Mouse (Mus musculus) spleen, postnatal 4 days (tissue): Measurements from ENCODE around the gene Cdh26.

Experiments
- DNase-seq, 2 experiments: peaks; one replicate each; pipeline ENCODE4 v3.0.0; 2022; ENCODE audit warnings: low spot score in 2 of 2

Gene Cdh26

DNA sequence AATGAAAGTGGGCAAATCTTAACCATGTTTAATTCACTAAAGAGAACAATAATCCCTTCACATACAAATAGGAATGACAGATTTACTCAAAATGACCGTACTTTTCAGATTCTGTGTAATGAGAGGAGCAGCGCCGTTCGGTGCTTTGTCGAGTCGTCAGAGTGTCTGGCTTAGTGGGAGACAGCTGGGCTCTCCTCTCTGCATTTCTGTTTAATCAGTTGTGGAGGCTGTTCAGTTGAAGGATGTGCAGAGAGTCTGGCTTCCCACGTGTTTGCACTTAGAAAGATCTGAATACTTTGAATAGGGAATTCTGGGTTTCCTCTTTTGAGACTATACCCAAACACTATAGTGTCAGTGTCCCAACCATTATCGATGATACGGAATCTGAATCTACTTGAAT lies 7.0 kb downstream of the Cdh26 start:
- DNase-seq = no peak

DNA sequence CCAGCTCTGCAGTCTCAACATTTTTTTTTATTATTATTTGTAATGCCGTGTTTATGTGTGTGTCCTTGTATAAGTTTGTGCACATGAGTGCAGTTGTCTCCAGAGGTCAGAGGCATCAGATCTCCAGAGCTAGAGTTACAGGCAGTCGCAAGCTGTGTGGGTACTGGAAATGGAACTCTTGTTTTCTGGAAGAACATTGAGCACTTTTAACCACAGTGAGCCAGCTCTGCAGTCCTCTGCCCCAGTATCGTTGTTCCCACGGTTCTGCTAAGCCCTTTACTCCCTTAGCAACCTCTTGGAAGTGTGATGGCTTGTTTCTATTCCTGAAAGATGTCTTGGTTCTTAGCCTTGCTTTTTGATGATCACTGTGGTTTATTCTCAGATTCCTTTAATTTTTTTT lies 19.1 kb downstream of the Cdh26 start:
- no peak for DNase-seq

DNA sequence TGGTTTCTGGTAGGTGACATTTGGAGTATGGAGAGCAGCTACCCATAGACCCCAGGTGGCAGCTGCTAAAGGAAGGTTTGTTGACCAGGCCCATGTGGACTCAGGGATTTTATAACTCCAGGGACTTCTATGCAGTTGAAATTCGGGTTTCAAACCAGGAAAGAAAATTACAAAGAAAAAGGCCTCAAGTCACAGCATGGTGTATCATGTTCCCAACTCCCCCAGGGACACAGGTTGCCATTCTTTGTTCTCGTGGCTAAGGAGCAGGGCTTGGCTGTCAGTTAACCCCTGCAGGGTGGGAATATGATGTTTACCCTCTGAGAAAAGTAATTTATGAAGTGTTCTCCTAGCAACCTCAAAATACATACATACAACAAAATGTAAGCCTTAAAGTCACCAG lies 19.9 kb downstream of the Cdh26 start:
- DNase-seq = no peak

GRCm38 (mm10) chr2:178450961-178451360 lies 20.6 kb downstream of the Cdh26 start:
- no peak for DNase-seq

DNA sequence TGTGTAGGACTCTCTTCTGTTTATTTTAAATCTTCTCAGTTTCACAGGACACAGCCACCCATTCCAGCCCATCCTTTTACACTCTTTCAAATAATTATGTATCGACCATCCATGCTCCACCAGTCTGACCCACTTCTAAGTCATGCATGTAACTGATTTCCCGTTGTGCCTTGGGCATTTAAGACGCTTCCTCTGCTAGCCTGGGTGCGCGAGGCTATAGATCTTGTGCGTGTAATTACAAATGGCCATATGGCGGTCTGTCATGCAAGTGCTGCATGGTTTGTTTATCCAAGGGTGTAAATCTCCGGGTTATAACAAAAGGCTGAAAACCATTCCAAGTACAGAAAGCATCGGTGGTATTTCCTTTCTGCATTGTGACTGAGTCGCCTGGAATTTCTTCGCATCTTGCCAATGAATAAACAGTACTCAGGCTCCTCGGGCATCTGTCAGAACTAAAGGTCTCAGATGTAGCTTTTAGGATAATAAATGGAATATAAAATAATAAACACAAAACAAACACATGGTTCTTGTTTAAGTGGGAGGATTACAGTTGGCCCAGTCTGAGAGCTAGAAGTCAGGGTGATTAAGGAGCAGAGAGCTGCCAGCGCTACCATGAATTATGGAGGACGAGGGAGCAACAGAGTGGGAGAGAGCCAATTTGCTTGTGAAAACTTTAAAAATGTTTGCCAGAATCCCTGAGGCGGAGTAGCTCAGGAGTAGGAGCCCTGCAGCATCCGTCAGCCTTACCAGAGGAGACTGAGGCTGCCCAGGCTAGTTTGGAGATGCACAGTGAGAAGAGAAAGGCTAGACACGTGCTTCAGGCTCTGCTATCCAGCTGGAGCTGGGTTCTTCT lies 24.6 kb downstream of the Cdh26 start:
- no peak for DNase-seq

DNA sequence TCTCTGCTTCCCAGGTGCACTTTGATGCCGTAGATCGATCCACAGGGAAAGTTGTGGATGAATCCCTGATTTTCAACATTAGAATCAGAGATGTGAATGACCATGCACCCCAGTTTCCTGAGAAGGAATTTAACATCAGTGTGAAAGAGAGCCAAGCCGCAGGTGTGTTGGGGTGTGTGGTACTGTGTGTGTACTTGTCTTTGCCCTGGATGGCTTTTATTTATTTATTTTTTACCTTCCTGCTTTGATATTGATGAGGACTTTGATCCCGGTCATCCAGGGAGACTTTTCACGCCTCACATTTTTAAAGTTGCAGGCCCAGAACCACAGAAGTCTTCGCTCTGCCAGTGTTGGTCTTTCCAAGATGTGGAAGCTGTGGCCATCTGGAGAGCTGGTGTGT lies 27.1 kb downstream of the Cdh26 start:
- DNase-seq = no peak

GRCm38 (mm10) chr2:178460353-178460752 lies 30.0 kb downstream of the Cdh26 start:
- no peak for DNase-seq

DNA sequence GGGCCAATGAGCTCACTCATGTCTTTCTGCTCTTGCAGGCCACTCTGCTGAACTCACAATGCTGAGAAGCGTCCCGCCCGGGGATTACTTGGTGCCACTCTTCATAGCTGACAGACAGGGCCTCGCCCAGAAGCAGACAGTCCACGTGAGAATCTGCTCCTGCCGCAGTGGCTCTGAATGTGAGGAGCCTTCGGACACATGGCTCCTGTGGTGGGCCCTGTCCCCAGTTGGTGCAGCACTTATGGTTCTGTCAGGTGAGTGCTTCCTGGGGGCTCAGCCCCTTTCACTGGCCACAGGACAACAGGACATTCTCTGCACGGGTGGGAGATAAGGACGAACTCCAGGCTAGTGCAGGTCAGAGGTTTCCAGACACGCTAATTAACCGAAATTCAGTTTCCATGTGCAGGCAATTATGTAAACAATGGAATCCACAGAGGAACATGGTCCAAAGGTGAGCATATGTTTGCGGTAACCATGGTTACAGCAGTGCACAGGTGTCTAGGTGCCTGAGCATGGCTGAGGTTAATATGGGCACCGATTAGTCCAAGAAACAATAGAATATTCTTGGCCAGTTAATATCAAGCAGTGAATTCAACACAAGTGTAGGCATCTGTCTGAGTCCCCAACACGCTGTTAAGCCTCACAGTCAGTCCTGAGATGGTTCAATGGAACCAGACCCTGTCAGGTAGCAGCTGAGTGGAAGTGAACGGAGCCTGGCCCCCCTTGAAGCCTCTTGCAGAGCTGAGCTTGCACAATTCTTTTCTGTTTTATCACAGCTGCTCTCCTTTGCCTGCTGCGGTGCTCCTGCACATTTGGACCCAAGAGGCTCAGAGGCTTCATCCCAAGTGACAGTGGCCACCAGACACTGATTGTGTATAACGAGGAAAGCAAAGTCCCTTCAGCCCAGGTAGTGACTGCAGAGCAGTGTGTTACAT lies 41.5 kb downstream of the Cdh26 start:
- DNase-seq = no peak

GRCm38 (mm10) chr2:178473916-178474315 lies 43.6 kb downstream of the Cdh26 start:
- no peak for DNase-seq

DNA sequence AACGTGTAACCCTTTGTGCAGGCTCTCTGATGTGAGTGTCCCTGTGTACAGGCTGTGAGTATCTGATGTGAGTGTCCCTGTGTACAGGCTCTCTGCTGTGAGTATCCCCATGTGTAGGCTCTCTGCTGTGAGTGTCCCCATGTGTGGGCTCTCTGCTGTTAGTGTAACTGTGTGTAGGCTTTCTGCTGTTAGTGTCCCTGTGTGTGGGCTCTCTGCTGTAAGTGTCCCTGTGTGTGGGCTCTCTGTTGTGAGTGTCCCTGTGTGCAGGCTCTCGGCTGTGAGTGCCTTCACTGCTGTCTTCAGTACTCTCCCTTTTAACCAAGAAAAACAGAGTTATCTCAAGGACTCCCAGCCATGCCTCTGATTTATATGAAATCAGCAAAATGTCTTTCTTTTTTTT lies 46.9 kb downstream of the Cdh26 start:
- no peak for DNase-seq

DNA sequence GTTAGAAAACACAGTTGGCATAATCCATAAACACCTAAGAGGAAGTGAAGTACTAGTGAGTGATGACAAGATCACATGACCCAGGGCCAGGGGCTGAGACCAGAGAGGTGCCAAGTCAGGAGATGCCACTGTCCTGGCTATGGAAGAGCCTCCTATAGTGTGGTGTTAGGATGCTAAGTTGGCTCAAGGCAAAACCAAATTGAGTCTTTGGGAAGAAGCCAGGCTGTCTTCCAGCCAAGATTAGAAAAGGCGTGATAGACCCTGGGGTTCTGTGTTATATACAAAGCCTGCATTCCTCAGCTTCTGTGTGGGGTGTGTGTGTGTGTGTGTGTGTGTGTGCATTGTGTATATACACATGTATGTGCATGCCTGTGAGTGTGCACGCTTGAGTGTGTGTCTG lies 48.7 kb downstream of the Cdh26 start:
- DNase-seq = no peak

DNA sequence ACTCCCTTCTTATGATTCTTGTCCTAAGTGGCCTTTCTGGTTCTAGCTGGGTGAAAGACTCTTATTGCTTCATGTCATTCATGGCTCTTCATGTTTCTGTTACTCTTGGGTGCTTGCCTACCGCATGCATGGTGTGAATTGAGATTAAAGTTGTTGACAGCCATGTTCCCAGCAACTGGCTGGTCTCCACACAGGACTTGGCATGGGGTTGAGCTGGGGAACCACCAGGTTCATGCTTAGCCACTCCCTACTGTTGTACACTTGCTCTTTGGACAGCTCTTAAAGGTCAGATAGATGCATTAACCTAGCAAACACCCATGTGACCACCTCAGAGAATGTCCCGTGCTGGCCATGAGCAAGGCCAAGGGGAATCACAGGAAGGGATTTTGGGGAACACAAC lies 50.6 kb downstream of the Cdh26 start:
- DNase-seq = no peak

DNA sequence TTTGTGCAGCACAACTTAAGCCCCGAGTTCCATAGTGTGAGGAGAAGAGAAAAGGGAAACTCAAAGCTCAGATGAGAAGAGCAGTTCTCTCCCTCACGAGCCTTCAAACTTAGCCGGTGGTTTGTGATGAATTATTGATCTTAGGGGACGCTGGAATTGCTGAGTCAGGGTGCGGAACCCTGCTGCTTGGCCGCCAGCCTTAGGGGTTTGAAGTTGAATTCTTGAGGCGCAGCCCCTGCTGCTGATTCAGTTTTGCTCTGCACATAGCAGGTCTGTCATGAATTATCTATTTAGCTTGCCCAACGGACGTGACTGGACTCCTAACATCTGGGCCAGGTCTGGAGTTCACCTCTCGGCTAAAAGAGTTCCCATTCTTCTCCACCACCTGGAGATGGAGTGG lies 53.1 kb downstream of the Cdh26 start:
- DNase-seq = no peak

- DNase-seq = no peak
Measured at GRCm38 (mm10) chr2:178488276-178488675, 57.9 kb downstream of the Cdh26 start.

GRCm38 (mm10) chr2:178490245-178490920 lies 60.1 kb downstream of the Cdh26 start:
- no peak for DNase-seq

GRCm38 (mm10) chr2:178494066-178494465 lies 63.7 kb downstream of the Cdh26 start:
- DNase-seq = no peak

- DNase-seq = no peak
Measured at GRCm38 (mm10) chr2:178495816-178496215, 65.5 kb downstream of the Cdh26 start.

- DNase-seq = no peak
Measured at GRCm38 (mm10) chr2:178497900-178498299, 67.6 kb downstream of the Cdh26 start.

GRCm38 (mm10) chr2:178498409-178498808 lies 68.1 kb downstream of the Cdh26 start:
- no peak for DNase-seq

DNA sequence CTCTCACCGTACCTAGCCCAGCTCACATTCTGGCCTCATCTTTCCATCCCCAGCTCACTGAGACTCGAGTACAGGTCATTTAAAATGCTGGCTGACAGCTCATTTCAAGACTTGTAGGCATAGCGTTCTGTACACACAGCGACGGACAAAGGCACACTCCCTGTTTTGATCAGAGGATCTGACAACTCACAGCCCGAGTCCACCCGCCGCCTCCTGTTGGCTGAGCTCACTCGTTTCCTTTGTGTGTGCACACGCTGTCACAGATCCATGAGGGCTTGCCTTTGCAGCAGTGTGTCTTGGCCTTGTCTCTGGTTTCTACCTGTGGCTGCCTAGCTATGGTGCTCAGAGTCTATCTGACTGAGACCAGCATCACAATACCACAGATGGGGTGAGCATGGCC lies 72.1 kb downstream of the Cdh26 start:
- DNase-seq = no peak

GRCm38 (mm10) chr2:178506056-178506455 lies 75.7 kb downstream of the Cdh26 start:
- DNase-seq = peak; percentile 58 to 73

DNA sequence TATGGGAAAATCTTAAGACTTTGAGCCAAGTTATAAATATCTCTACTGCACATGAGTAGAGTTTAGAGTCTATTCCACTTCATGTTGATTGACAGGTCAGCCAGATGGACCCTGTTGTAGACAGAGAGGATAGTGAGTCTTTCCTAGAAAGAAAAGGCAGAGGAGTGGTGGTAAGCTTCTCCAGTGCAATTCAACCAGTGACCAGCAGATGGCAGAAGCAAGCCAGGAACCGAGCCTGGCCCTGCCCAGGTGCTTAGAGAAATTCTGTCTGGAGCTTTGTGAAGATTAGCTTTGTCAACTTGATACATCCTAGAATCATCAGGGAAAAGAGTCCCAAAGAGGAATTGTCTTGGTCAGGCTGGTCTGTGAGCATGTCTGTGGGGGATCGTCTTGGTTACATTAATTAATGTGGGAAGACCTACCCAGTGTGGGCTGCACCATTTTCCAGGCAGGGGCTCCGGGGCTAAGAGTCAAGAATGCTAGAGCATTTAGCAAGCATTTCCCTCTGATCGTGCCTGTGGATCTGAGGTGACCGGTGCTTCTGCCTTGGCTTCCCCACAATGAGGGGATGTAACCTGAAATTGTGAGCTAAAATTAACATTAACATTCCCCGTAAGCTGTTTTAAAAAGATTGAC lies 77.2 kb downstream of the Cdh26 start:
- peak; percentile 66 to 89 for DNase-seq
